Mouse (Mus musculus) E14TG2a.4 (cell line): ENCODE results near the gene Eln.

Source experiments
- CTCF ChIP-seq: conservative IDR thresholded peaks from 2 replicates; pipeline ENCODE4 v1.5.1; 2014; ENCODE audit warnings: low read length
- POU5F1 ChIP-seq: IDR thresholded peaks from 2 replicates; pipeline ENCODE4 v1.6.1; 2014; ENCODE audit warnings: low read length, borderline replicate concordance

GRCm38 (mm10) chr5:134695539-134695938 lies 51.6 kb downstream of the Eln start:
- no peak for TF ChIP-seq POU5F1
- no peak for TF ChIP-seq CTCF
